19 mouse cellular contexts compared by ENCODE assay signal in genomic region chr14:102915918-102916317, GRCm38 (mm10).
A peak's percentile ranks its signal among the peaks of the same experiment; 100 is the strongest.
DNase-seq lines count a peak whose midpoint lies in the region; ATAC-seq and TF ChIP-seq lines count a peak whose summit lies in the region.
"Had no signal": no experiment of that assay in that cellular context is flagged by ENCODE, and none has a peak within 500 bp of the region (broad histone marks: within the 10 kb centered on the region; RNA-seq: fewer than 3 reads in every experiment).

No protein-coding gene starts in this region.

- ATAC-seq in forebrain, embryonic 15.5 days (replicated peaks), result no peak
- ATAC-seq in forebrain, embryonic 16.5 days, result no peak
- ATAC-seq in liver, postnatal 0 days, result no peak
- ATAC-seq in heart, embryonic 12.5 days (ENCODE audit: insufficient number of reproducible peaks, low FRiP score), result no peak

- H3K36me3 ChIP-seq in forebrain, embryonic 15.5 days, result no peaks in the 10 kb centered on the region
- no peaks in the 10 kb centered on the region for H3K36me3 ChIP-seq in forebrain, embryonic 16.5 days (ENCODE audit: control insufficient read depth, insufficient read depth)
- H3K36me3 ChIP-seq in liver, postnatal 0 days (replicated peaks; ENCODE audit: insufficient read depth, low read length), result no peaks in the 10 kb centered on the region
- H3K36me3 ChIP-seq in heart, embryonic 12.5 days, result no peaks in the 10 kb centered on the region
- H3K36me3 ChIP-seq: embryonic facial prominence, embryonic 12.5 days; hindbrain, embryonic 12.5 days; lung, embryonic 15.5 days; stomach, embryonic 15.5 days had no signal

- H3K27ac ChIP-seq in forebrain, embryonic 15.5 days (replicated peaks), result 0 out of 2 replicates have a peak overlapping the region, but pooled peaks have one; percentile 19
- H3K27ac ChIP-seq in forebrain, embryonic 16.5 days (ENCODE audit: low read length), result no peak overlapping the region
- no peak overlapping the region for H3K27ac ChIP-seq in liver, postnatal 0 days (ENCODE audit: low read depth)
- no peak overlapping the region for H3K27ac ChIP-seq in heart, embryonic 12.5 days (ENCODE audit: poor library complexity, severe bottlenecking)
- H3K27ac ChIP-seq: embryonic facial prominence, embryonic 12.5 days; hindbrain, embryonic 12.5 days; lung, embryonic 15.5 days; stomach, embryonic 15.5 days had no signal

- no peaks in the 10 kb centered on the region for H3K9me3 ChIP-seq in forebrain, embryonic 15.5 days
- no peaks in the 10 kb centered on the region for H3K9me3 ChIP-seq in forebrain, embryonic 16.5 days (ENCODE audit: control insufficient read depth, low read length)
- no peaks in the 10 kb centered on the region for H3K9me3 ChIP-seq in liver, postnatal 0 days (ENCODE audit: low read length)
- H3K9me3 ChIP-seq in heart, embryonic 12.5 days (replicated peaks), result no peaks in the 10 kb centered on the region
- H3K9me3 ChIP-seq: embryonic facial prominence, embryonic 12.5 days; hindbrain, embryonic 12.5 days; lung, embryonic 15.5 days; megakaryocyte, embryonic 14.5 days; stomach, embryonic 15.5 days had no signal

- DNase-seq in lung, postnatal 10 days, result peak; percentile 11
- no peak for DNase-seq in lung, postnatal 4 days
- peak; percentile 81 to 91 for DNase-seq in cerebellum, postnatal 14 days
- no peak for DNase-seq in liver, postnatal 0 days
- no peak for DNase-seq in thymus, adult 18-20 months
- DNase-seq: kidney, adult 18-20 months; kidney, postnatal 36 days; retina, postnatal 1 day; spleen, adult 18-20 months; thymus, postnatal 14 days had no signal

- no peak overlapping the region for H3K4me3 ChIP-seq in forebrain, embryonic 15.5 days
- H3K4me3 ChIP-seq in forebrain, embryonic 16.5 days (replicated peaks; ENCODE audit: low read length), result no peak overlapping the region
- no peak overlapping the region for H3K4me3 ChIP-seq in liver, postnatal 0 days (ENCODE audit: low read depth, low read length)
- no peak overlapping the region for H3K4me3 ChIP-seq in heart, embryonic 12.5 days
- H3K4me3 ChIP-seq: embryonic facial prominence, embryonic 12.5 days; hindbrain, embryonic 12.5 days; lung, embryonic 15.5 days; megakaryocyte, embryonic 14.5 days; stomach, embryonic 15.5 days had no signal

- 80% methylated on average over 4 of the region's 4 CpGs for WGBS in forebrain, embryonic 15.5 days
- WGBS in forebrain, embryonic 16.5 days, result 80% methylated on average over 4 of the region's 4 CpGs
- WGBS in liver, postnatal 0 days (ENCODE audit: insufficient replicate concordance), result 88% methylated on average over 4 of the region's 4 CpGs
- WGBS in heart, embryonic 12.5 days, result 83% methylated on average over 4 of the region's 4 CpGs

- TF ChIP-seq EP300 in liver, postnatal 0 days (IDR thresholded peaks at IDR 0.05; ENCODE audit: low read depth), result no peak

- no peaks in the 10 kb centered on the region for H3K27me3 ChIP-seq in forebrain, embryonic 15.5 days
- no peaks in the 10 kb centered on the region for H3K27me3 ChIP-seq in forebrain, embryonic 16.5 days (replicated peaks; ENCODE audit: control insufficient read depth, insufficient read depth, low read length)
- H3K27me3 ChIP-seq in liver, postnatal 0 days (ENCODE audit: insufficient read depth, low read length), result no peaks in the 10 kb centered on the region
- H3K27me3 ChIP-seq in heart, embryonic 12.5 days (replicated peaks), result no peaks in the 10 kb centered on the region
- H3K27me3 ChIP-seq: embryonic facial prominence, embryonic 12.5 days; hindbrain, embryonic 12.5 days; lung, embryonic 15.5 days; megakaryocyte, embryonic 14.5 days; stomach, embryonic 15.5 days had no signal

- H3K4me1 ChIP-seq in forebrain, embryonic 15.5 days, result peaks cover 3% of the 10 kb centered on the region; the same call in 1 of the 2 replicates
- H3K4me1 ChIP-seq in forebrain, embryonic 16.5 days (replicated peaks; ENCODE audit: control insufficient read depth, insufficient read depth, low read length), result no peaks in the 10 kb centered on the region
- peaks cover 3% of the 10 kb centered on the region; the same call in 1 of the 2 replicates for H3K4me1 ChIP-seq in liver, postnatal 0 days (ENCODE audit: insufficient read depth)
- peaks cover 9% of the 10 kb centered on the region for H3K4me1 ChIP-seq in heart, embryonic 12.5 days (replicated peaks)
- H3K4me1 ChIP-seq: embryonic facial prominence, embryonic 12.5 days; hindbrain, embryonic 12.5 days; lung, embryonic 15.5 days; stomach, embryonic 15.5 days had no signal

- TF ChIP-seq CTCF in liver, postnatal 0 days (IDR thresholded peaks at IDR 0.05; ENCODE audit: low read depth), result no peak

- no peak overlapping the region for H3K4me2 ChIP-seq in forebrain, embryonic 15.5 days (replicated peaks)
- no peak overlapping the region for H3K4me2 ChIP-seq in forebrain, embryonic 16.5 days (ENCODE audit: low read length)
- no peak overlapping the region for H3K4me2 ChIP-seq in liver, postnatal 0 days (ENCODE audit: low read depth, low read length)
- no peak overlapping the region for H3K4me2 ChIP-seq in heart, embryonic 12.5 days
- H3K4me2 ChIP-seq: embryonic facial prominence, embryonic 12.5 days; hindbrain, embryonic 12.5 days; liver, embryonic 11.5 days; lung, embryonic 15.5 days; stomach, embryonic 15.5 days had no signal

- H3K9ac ChIP-seq in forebrain, embryonic 15.5 days (replicated peaks), result no peak overlapping the region
- H3K9ac ChIP-seq in forebrain, embryonic 16.5 days (replicated peaks; ENCODE audit: low read depth, low read length), result no peak overlapping the region
- H3K9ac ChIP-seq in liver, postnatal 0 days (replicated peaks), result no peak overlapping the region
- H3K9ac ChIP-seq in heart, embryonic 12.5 days, result no peak overlapping the region
- H3K9ac ChIP-seq: embryonic facial prominence, embryonic 12.5 days; hindbrain, embryonic 12.5 days; lung, embryonic 15.5 days; stomach, embryonic 15.5 days had no signal

Comparison
In these comparisons a context has a peak if more than half of its experiments do, and no peak if none do; other contexts are left out.
1. DNase-seq: peak in lung, postnatal 10 days (single experiment) and cerebellum, postnatal 14 days (2 of 2); none in lung, postnatal 4 days (0 of 2), liver, postnatal 0 days (single experiment) and thymus, adult 18-20 months (0 of 2).